Mouse (Mus musculus): Measurements from ENCODE around the gene Mxra8. TPM values are rescaled to one million over a fixed set of nuclear protein-coding genes. Genes with fewer than 3 reads are reported as not detected.

Gene Mxra8
- polyA plus RNA-seq, 1 experiment from 2014 or later = 91.5 TPM

GRCm38 (mm10) chr4:155807841-155808240, 31.6 kb upstream of the Mxra8 start:
- no peak overlapping the region for H3K4me2 ChIP-seq (replicated peaks; ENCODE audit: low read depth, low read length)
- ATAC-seq (ENCODE audit: insufficient number of reproducible peaks, insufficient read depth, low FRiP score, low read depth) = no peak
- WGBS = 90% methylated on average over 3 of the region's 3 CpGs
- H3K36me3 ChIP-seq (ENCODE audit: control insufficient read depth, insufficient read depth, low read length) = peaks cover 49% of the 10 kb centered on the region
- H3K4me3 ChIP-seq (ENCODE audit: low read depth, low read length) = no peak overlapping the region
- H3K27me3 ChIP-seq (ENCODE audit: control insufficient read depth, insufficient read depth, low read length) = no peaks in the 10 kb centered on the region
- peaks cover 10% of the 10 kb centered on the region; the same call in 1 of the 2 replicates for H3K4me1 ChIP-seq (ENCODE audit: control insufficient read depth, insufficient read depth, low read length)
- H3K9me3 ChIP-seq (ENCODE audit: control insufficient read depth, low read depth, low read length) = no peaks in the 10 kb centered on the region
- no peak overlapping the region for H3K27ac ChIP-seq (ENCODE audit: low read length)
- no peak overlapping the region for H3K9ac ChIP-seq (replicated peaks; ENCODE audit: low read depth, low read length)

DNA sequence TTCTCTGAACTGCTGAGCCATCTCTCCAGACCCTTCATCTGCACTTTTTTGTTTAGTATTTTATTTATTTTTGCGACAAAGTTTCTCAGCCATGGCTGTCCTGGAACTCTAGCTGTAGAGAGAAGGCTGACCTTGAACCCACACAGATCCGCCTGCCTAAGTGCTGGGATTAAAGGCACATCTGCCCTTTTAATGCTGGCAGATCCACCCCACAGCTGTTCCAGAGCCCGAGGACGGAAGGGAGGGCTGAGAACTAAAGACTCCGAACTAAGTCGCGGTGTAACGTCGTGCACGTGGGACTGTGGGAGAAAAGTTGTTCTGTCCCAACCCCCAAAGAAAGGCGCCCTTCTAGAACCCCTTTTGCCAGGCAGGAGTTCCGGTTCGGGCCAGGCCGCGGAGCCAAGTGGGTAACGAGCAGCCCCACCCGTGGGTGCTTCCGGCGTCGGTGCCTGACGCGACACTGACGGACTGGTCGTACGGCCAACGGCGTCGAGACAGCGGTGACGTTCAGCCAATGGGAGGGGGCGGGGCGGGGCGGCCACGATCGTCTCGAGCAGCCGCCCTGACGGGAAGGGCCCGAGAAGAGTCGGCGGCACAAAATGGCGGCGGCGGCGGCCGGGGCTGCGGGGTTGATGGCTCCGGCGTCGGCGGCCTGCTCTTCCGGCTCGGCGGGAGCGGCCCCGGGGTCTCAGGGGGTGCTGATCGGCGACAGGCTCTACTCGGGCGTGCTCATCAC, 27.4 kb upstream of the Mxra8 start, which contains the start of gene Ccnl2:
Ccnl2 (plus strand) TSS at position 561 of the 736 bp plus-strand sequence.
- peak within 1 kb of the TSS; percentile 100 for H3K9ac ChIP-seq (replicated peaks; ENCODE audit: low read depth, low read length)
- H3K27ac ChIP-seq (ENCODE audit: low read length) = peak within 1 kb of the TSS; percentile 93
- peaks cover 62% of the 10 kb centered on the region for H3K36me3 ChIP-seq (ENCODE audit: control insufficient read depth, insufficient read depth, low read length)
- peak within 1 kb of the TSS; percentile 100 for H3K4me3 ChIP-seq (ENCODE audit: low read depth, low read length)
- H3K27me3 ChIP-seq (ENCODE audit: control insufficient read depth, insufficient read depth, low read length) = no peaks in the 10 kb centered on the region
- ATAC-seq (ENCODE audit: insufficient number of reproducible peaks, insufficient read depth, low FRiP score, low read depth) = peak; percentile 98
- H3K4me2 ChIP-seq (replicated peaks; ENCODE audit: low read depth, low read length) = peak within 1 kb of the TSS; percentile 91
- H3K4me1 ChIP-seq (ENCODE audit: control insufficient read depth, insufficient read depth, low read length) = 0 out of 2 replicates have a peak, but pooled peaks cover 16% of the 10 kb centered on the region
- H3K9me3 ChIP-seq (ENCODE audit: control insufficient read depth, low read depth, low read length) = no peaks in the 10 kb centered on the region
- under 1% methylated on average over 59 of the region's 60 CpGs for WGBS

DNA sequence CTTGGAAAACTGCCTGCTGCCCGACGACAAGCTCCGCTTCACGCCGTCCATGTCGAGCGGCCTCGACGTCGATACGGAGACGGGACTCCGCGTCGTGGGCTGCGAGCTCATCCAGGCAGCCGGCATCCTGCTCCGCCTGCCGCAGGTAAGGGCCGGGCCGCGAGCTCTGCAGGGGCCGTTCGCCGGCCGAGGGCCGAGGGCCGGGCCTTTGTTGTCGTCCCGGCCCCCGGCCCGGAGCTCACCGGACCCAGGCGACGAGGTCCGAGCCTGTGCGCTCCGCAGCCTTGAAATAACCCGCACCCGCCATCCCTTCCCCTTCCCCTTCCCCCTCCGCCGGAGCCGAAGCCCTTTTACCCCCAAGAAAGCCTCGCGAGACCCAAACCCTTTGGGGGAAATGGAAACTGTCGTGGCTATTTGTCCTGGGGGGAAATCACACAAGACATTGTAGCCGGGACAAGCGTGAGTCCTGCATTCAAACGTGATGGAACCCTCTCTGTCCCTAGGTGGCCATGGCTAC, 26.8 kb upstream of the Mxra8 start:
- 0 out of 2 replicates have a peak, but pooled peaks cover 16% of the 10 kb centered on the region for H3K4me1 ChIP-seq (ENCODE audit: control insufficient read depth, insufficient read depth, low read length)
- peak overlapping the region; percentile 93 for H3K27ac ChIP-seq (ENCODE audit: low read length)
- peak overlapping the region; percentile 100 for H3K4me3 ChIP-seq (ENCODE audit: low read depth, low read length)
- peak; percentile 8; the same call in 1 of the 2 replicates for ATAC-seq (ENCODE audit: insufficient number of reproducible peaks, insufficient read depth, low FRiP score, low read depth)
- H3K36me3 ChIP-seq (ENCODE audit: control insufficient read depth, insufficient read depth, low read length) = peaks cover 62% of the 10 kb centered on the region
- H3K4me2 ChIP-seq (replicated peaks; ENCODE audit: low read depth, low read length) = peak overlapping the region; percentile 91
- WGBS = 2% methylated on average over 49 of the region's 49 CpGs
- no peaks in the 10 kb centered on the region for H3K9me3 ChIP-seq (ENCODE audit: control insufficient read depth, low read depth, low read length)
- peak overlapping the region; percentile 100 for H3K9ac ChIP-seq (replicated peaks; ENCODE audit: low read depth, low read length)
- no peaks in the 10 kb centered on the region for H3K27me3 ChIP-seq (ENCODE audit: control insufficient read depth, insufficient read depth, low read length)

DNA sequence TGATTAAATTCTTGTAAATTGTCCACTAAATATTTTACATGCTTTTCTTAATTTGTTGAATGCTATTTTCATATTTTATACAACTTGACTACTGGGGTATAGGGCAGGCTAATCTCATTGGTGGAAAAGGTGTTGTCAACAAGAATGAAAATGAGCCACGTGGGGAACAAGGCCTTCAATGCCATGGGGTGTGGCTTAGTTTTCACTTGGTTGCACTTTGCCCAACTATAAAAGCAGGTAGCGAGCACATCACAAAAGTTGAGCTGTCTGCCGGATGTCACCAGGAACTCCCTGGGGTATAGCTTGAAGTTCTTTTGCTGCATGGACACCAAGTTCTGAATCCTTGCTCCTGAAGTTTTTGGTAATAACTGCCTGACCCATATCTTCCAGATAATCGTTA, 21.9 kb upstream of the Mxra8 start:
- ATAC-seq (ENCODE audit: insufficient number of reproducible peaks, insufficient read depth, low FRiP score, low read depth) = no peak
- Histone ChIP-seq H3K9ac (replicated peaks; ENCODE audit: low read depth, low read length) (no peak overlapping the region), H3K4me1 (ENCODE audit: control insufficient read depth, insufficient read depth, low read length) (0 out of 2 replicates have a peak, but pooled peaks cover 16% of the 10 kb centered on the region), H3K4me2 (replicated peaks; ENCODE audit: low read depth, low read length) (no peak overlapping the region), H3K27ac (ENCODE audit: low read length) (no peak overlapping the region), H3K36me3 (ENCODE audit: control insufficient read depth, insufficient read depth, low read length) (peaks cover 79% of the 10 kb centered on the region), H3K9me3 (ENCODE audit: control insufficient read depth, low read depth, low read length) (no peaks in the 10 kb centered on the region), H3K27me3 (ENCODE audit: control insufficient read depth, insufficient read depth, low read length) (no peaks in the 10 kb centered on the region), H3K4me3 (ENCODE audit: low read depth, low read length) (no peak overlapping the region)
- WGBS = 82% methylated on average over 4 of the region's 4 CpGs

- H3K9me3 ChIP-seq (ENCODE audit: control insufficient read depth, low read depth, low read length) = no peaks in the 10 kb centered on the region
- H3K4me1 ChIP-seq (ENCODE audit: control insufficient read depth, insufficient read depth, low read length) = no peaks in the 10 kb centered on the region
- WGBS = 72% methylated on average over 7 of the region's 7 CpGs
- no peak overlapping the region for H3K4me3 ChIP-seq (ENCODE audit: low read depth, low read length)
- no peak for ATAC-seq (ENCODE audit: insufficient number of reproducible peaks, insufficient read depth, low FRiP score, low read depth)
- no peak overlapping the region for H3K27ac ChIP-seq (ENCODE audit: low read length)
- H3K4me2 ChIP-seq (replicated peaks; ENCODE audit: low read depth, low read length) = no peak overlapping the region
- H3K9ac ChIP-seq (replicated peaks; ENCODE audit: low read depth, low read length) = no peak overlapping the region
- no peaks in the 10 kb centered on the region for H3K27me3 ChIP-seq (ENCODE audit: control insufficient read depth, insufficient read depth, low read length)
- peaks cover 94% of the 10 kb centered on the region for H3K36me3 ChIP-seq (ENCODE audit: control insufficient read depth, insufficient read depth, low read length)
Observed at GRCm38 (mm10) chr4:155821025-155821424, 18.5 kb upstream of the Mxra8 start.

DNA sequence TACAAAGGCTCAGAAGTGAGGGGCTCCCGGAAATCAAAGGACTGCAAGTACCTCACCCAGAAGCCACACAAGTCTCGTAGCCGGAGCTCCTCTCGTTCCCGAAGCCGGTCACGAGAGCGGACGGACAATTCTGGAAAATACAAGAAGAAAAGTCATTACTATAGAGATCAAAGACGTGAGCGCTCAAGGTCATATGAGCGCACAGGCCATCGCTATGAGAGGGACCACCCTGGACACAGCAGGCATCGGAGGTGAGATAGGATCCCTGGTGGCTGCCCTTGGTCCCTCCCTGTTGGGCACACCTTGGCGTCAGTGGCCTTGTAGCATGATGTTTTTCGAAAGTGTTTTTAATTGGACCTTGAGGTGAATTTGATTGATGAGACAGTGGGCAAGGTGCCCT, 16.0 kb upstream of the Mxra8 start:
- WGBS = 94% methylated on average over 16 of the region's 16 CpGs
- no peak overlapping the region for H3K9ac ChIP-seq (replicated peaks; ENCODE audit: low read depth, low read length)
- ATAC-seq (ENCODE audit: insufficient number of reproducible peaks, insufficient read depth, low FRiP score, low read depth) = no peak
- peaks cover 81% of the 10 kb centered on the region for H3K36me3 ChIP-seq (ENCODE audit: control insufficient read depth, insufficient read depth, low read length)
- no peak overlapping the region for H3K4me2 ChIP-seq (replicated peaks; ENCODE audit: low read depth, low read length)
- H3K27me3 ChIP-seq (ENCODE audit: control insufficient read depth, insufficient read depth, low read length) = no peaks in the 10 kb centered on the region
- H3K27ac ChIP-seq (ENCODE audit: low read length) = no peak overlapping the region
- no peaks in the 10 kb centered on the region for H3K4me1 ChIP-seq (ENCODE audit: control insufficient read depth, insufficient read depth, low read length)
- no peak overlapping the region for H3K4me3 ChIP-seq (ENCODE audit: low read depth, low read length)
- no peaks in the 10 kb centered on the region for H3K9me3 ChIP-seq (ENCODE audit: control insufficient read depth, low read depth, low read length)

DNA sequence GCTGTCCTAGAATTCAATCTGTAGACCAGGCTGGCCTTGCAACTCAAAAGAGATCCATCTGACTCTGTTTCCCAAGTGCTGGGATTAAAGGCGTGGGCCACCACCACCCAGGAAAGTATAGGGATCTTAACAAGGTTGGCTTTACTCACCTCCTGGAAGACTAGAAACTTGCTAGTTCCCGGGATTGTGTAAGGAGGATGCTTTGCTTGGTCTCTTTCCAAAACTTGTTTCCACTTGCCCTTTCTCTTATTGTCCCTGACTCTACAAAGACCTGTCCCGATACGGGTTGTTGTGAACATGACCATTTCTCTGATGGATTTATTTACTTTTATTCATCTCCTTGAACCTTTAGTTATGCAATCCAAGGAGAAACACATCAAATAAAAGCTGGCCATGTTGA, 9.6 kb upstream of the Mxra8 start:
- no peak overlapping the region for H3K27ac ChIP-seq (ENCODE audit: low read length)
- no peaks in the 10 kb centered on the region for H3K27me3 ChIP-seq (ENCODE audit: control insufficient read depth, insufficient read depth, low read length)
- H3K4me1 ChIP-seq (ENCODE audit: control insufficient read depth, insufficient read depth, low read length) = peaks cover 24% of the 10 kb centered on the region
- no peak for ATAC-seq (ENCODE audit: insufficient number of reproducible peaks, insufficient read depth, low FRiP score, low read depth)
- no peak overlapping the region for H3K4me3 ChIP-seq (ENCODE audit: low read depth, low read length)
- no peak overlapping the region for H3K4me2 ChIP-seq (replicated peaks; ENCODE audit: low read depth, low read length)
- peaks cover 24% of the 10 kb centered on the region for H3K36me3 ChIP-seq (ENCODE audit: control insufficient read depth, insufficient read depth, low read length)
- no peak overlapping the region for H3K9ac ChIP-seq (replicated peaks; ENCODE audit: low read depth, low read length)
- 89% methylated on average over 4 of the region's 4 CpGs for WGBS
- H3K9me3 ChIP-seq (ENCODE audit: control insufficient read depth, low read depth, low read length) = no peaks in the 10 kb centered on the region

GRCm38 (mm10) chr4:155830596-155830995, 8.9 kb upstream of the Mxra8 start:
- H3K4me3 ChIP-seq (ENCODE audit: low read depth, low read length) = peak overlapping the region; percentile 77
- H3K27me3 ChIP-seq (ENCODE audit: control insufficient read depth, insufficient read depth, low read length) = no peaks in the 10 kb centered on the region
- peak overlapping the region; percentile 27 for H3K4me2 ChIP-seq (replicated peaks; ENCODE audit: low read depth, low read length)
- H3K4me1 ChIP-seq (ENCODE audit: control insufficient read depth, insufficient read depth, low read length) = peaks cover 24% of the 10 kb centered on the region
- H3K9me3 ChIP-seq (ENCODE audit: control insufficient read depth, low read depth, low read length) = no peaks in the 10 kb centered on the region
- ATAC-seq (ENCODE audit: insufficient number of reproducible peaks, insufficient read depth, low FRiP score, low read depth) = no peak
- no peak overlapping the region for H3K9ac ChIP-seq (replicated peaks; ENCODE audit: low read depth, low read length)
- 57% methylated on average over 8 of the region's 8 CpGs for WGBS
- peak overlapping the region; percentile 33; the same call in 1 of the 2 replicates for H3K27ac ChIP-seq (ENCODE audit: low read length)
- peaks cover 16% of the 10 kb centered on the region for H3K36me3 ChIP-seq (ENCODE audit: control insufficient read depth, insufficient read depth, low read length)

Data from stomach, embryonic 14.5 days (tissue).